Mouse (Mus musculus): ENCODE measurements at regions not wholly inside any gene's neighbourhood (a gene's known extent, or its start where the extent isn't known, plus 50 kb on each side); places are given as distances from the start of the nearest gene placed in this dataset.

DNA sequence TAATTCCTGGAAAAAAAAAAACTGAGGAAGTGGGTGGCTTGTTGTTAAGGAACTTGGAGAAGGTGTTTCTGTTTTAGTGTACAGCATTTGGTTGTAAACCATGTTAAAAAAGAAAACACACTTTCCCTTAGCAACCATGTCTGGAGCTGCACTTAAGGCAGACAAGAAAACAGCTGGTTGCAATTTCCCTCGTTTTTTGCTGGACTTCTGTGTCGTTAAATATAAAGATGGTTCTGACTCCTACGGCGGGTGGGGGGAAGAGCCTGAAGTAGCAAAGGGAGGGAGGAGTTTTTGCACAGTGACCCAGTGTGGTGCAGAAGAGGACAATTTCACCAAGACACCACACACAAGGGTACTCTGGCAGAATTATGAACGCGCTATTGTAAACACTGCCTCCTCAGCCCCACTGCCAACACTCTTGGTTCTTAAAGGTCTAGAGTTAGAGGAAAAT, 89.8 kb upstream of the Tnfaip3 start:
- no peak for TF ChIP-seq CTCF (IDR thresholded peaks at IDR 0.05)
- TF ChIP-seq EP300 (IDR thresholded peaks at IDR 0.05): no peak

All from lung, postnatal 0 days (tissue).